Mouse (Mus musculus): ENCODE measurements at regions not wholly inside any gene's neighbourhood (a gene's known extent, or its start where the extent isn't known, plus 50 kb on each side); places are given as distances from the start of the nearest gene placed in this dataset.

- TF ChIP-seq UBTF (IDR thresholded peaks at IDR 0.05; ENCODE audit: borderline replicate concordance, insufficient read depth, low read depth, low read length), result no peak
- no peak for TF ChIP-seq ZMIZ1 (IDR thresholded peaks at IDR 0.05; ENCODE audit: low read depth, low read length)
- TF ChIP-seq GATA1 (IDR thresholded peaks at IDR 0.05; ENCODE audit: low read depth, low read length), result no peak
- TF ChIP-seq NELFE (IDR thresholded peaks at IDR 0.05; ENCODE audit: low read depth, low read length), result no peak
- no peak for TF ChIP-seq TCF12 (IDR thresholded peaks at IDR 0.05; ENCODE audit: low read depth, low read length)
- no peak for TF ChIP-seq POLR2AphosphoS5 (IDR thresholded peaks at IDR 0.05; ENCODE audit: borderline replicate concordance, low read depth, low read length)
- TF ChIP-seq MAX (IDR thresholded peaks at IDR 0.05; ENCODE audit: low read length), result no peak
- TF ChIP-seq MAFK (IDR thresholded peaks at IDR 0.05; ENCODE audit: borderline replicate concordance, low read depth, low read length), result no peak
- no peak for TF ChIP-seq MAZ (IDR thresholded peaks at IDR 0.05; ENCODE audit: low read depth, low read length)
- no peak for TF ChIP-seq HCFC1 (IDR thresholded peaks at IDR 0.05; ENCODE audit: low read depth, low read length)
- TF ChIP-seq ZNF384 (IDR thresholded peaks at IDR 0.05; ENCODE audit: low read depth, low read length), result no peak
- no peak for TF ChIP-seq EP300 (IDR thresholded peaks at IDR 0.05; ENCODE audit: low read depth in 1 of 2, low read length in 2 of 2)
- TF ChIP-seq BHLHE40 (IDR thresholded peaks at IDR 0.05; ENCODE audit: borderline replicate concordance, low read depth, low read length), result no peak
- TF ChIP-seq KAT2A (conservative IDR thresholded peaks at IDR 0.05; ENCODE audit: low read depth, low read length), result no peak
- TF ChIP-seq CHD2 (IDR thresholded peaks at IDR 0.05; ENCODE audit: low read length), result no peak
- TF ChIP-seq USF1 (IDR thresholded peaks at IDR 0.05; ENCODE audit: low read depth, low read length), result no peak
- no peaks in the 10 kb centered on the region for H3K27me3 ChIP-seq (ENCODE audit: control insufficient read depth in 1 of 2, insufficient read depth in 2 of 2, low read length in 2 of 2)
- H3K9me3 ChIP-seq (replicated peaks; ENCODE audit: insufficient read depth, low read length), result no peaks in the 10 kb centered on the region
- no peak overlapping the region for H3K9ac ChIP-seq (ENCODE audit: control insufficient read depth, low read depth, low read length, poor library complexity, severe bottlenecking)
- no peaks in the 10 kb centered on the region for H3K79me2 ChIP-seq (ENCODE audit: control insufficient read depth, insufficient read depth, low read length, poor library complexity)
- H3K36me3 ChIP-seq (ENCODE audit: control insufficient read depth in 1 of 2, insufficient read depth in 2 of 2, low read length in 2 of 2), result peaks cover 0 to 12% of the 10 kb centered on the region in 2 experiments; a peak in 2 of 4 replicates
- H3K4me3 ChIP-seq (ENCODE audit: control insufficient read depth in 1 of 2, insufficient read depth in 1 of 2, low read depth in 2 of 2, low read length in 2 of 2), result no peak overlapping the region
- no peak overlapping the region for H3K27ac ChIP-seq (ENCODE audit: control insufficient read depth, low read depth, low read length)
- DNase-seq (ENCODE audit: low read depth, low spot score), result no peak
- H3K4me1 ChIP-seq (ENCODE audit: control insufficient read depth in 1 of 2, insufficient read depth in 2 of 2, low read length in 2 of 2), result peaks cover 3 to 7% of the 10 kb centered on the region in 2 experiments
These were observed 238.9 kb upstream of the Dab2 start for GRCm38 (mm10) chr15:6060649-6061048.

- Histone ChIP-seq H3K4me1 (ENCODE audit: control insufficient read depth in 1 of 2, insufficient read depth in 2 of 2, low read length in 2 of 2) (peaks cover 3% of the 10 kb centered on the region in 2 experiments), H3K9me3 (replicated peaks; ENCODE audit: insufficient read depth, low read length) (no peaks in the 10 kb centered on the region), H3K27me3 (ENCODE audit: control insufficient read depth in 1 of 2, insufficient read depth in 2 of 2, low read length in 2 of 2) (no peaks in the 10 kb centered on the region), H3K4me3 (ENCODE audit: control insufficient read depth in 1 of 2, insufficient read depth in 1 of 2, low read depth in 2 of 2, low read length in 2 of 2) (no peak overlapping the region), H3K79me2 (ENCODE audit: control insufficient read depth, insufficient read depth, low read length, poor library complexity) (no peaks in the 10 kb centered on the region), H3K9ac (ENCODE audit: control insufficient read depth, low read depth, low read length, poor library complexity, severe bottlenecking) (no peak overlapping the region), H3K36me3 (ENCODE audit: control insufficient read depth in 1 of 2, insufficient read depth in 2 of 2, low read length in 2 of 2) (peaks cover 0 to 4% of the 10 kb centered on the region in 2 experiments; a peak in 2 of 4 replicates), H3K27ac (ENCODE audit: control insufficient read depth, low read depth, low read length) (no peak overlapping the region)
- TF ChIP-seq ELF1 (IDR thresholded peaks at IDR 0.05; ENCODE audit: low read depth, low read length) (no peak), UBTF (IDR thresholded peaks at IDR 0.05; ENCODE audit: borderline replicate concordance, insufficient read depth, low read depth, low read length) (no peak), TBP (IDR thresholded peaks at IDR 0.05; ENCODE audit: low read depth, low read length) (no peak)
- DNase-seq (ENCODE audit: low read depth, low spot score), result no peak
These were observed 234.5 kb upstream of the Dab2 start for GRCm38 (mm10) chr15:6065100-6065499.

Data from MEL (cell line).